Mouse (Mus musculus) stomach, embryonic 14.5 days (tissue): Measurements from ENCODE around the gene Galnt11. TPM values are rescaled to one million over a fixed set of nuclear protein-coding genes. Genes with fewer than 3 reads are reported as not detected.

Source experiments
- polyA plus RNA-seq: library from polyadenylated mRNA; unstranded; fragments of >200 nt; fragmentation: Nextera tagmentation; extraction: Ambion mirVana; gene quantifications from 2 replicates; pipeline ENCODE4 v1.2.1, GENCODE M21; 2014

The Galnt11 gene
- polyA plus RNA-seq, 1 experiment from 2014 or later: 46.4 TPM

Other genes with a start within 250 kb of the Galnt11 start
- gene Prkag2, start 121.3 kb upstream of the Galnt11 start, polyA plus RNA-seq: 54.7 and 55.2 TPM in 2 replicates
- not detected in 2 replicates for gene Galntl5, start 40.4 kb upstream of the Galnt11 start, polyA plus RNA-seq
- not detected in 2 replicates for gene E130116L18Rik, start 1.2 kb downstream of the Galnt11 start, polyA plus RNA-seq